Mouse (Mus musculus) hindlimb bud, embryonic 11.5 days (tissue): ENCODE results near the gene Ogdhl.

Source experiments
- DNase-seq: peaks from one replicate; pipeline ENCODE4 v3.0.0-alpha.2; 2012; ENCODE audit warnings: low read depth, low spot score; ENCODE audit errors: extremely low spot score

The Ogdhl gene

GRCm38 (mm10) chr14:32379395-32380098 lies 57.7 kb downstream of the Ogdhl start:
- no peak for DNase-seq

- no peak for DNase-seq
Measured at GRCm38 (mm10) chr14:32380099-32380480, 58.3 kb downstream of the Ogdhl start.

- no peak for DNase-seq
Measured at GRCm38 (mm10) chr14:32381066-32381465, 59.2 kb downstream of the Ogdhl start.

GRCm38 (mm10) chr14:32381619-32382018 lies 59.8 kb downstream of the Ogdhl start:
- DNase-seq = no peak

DNA sequence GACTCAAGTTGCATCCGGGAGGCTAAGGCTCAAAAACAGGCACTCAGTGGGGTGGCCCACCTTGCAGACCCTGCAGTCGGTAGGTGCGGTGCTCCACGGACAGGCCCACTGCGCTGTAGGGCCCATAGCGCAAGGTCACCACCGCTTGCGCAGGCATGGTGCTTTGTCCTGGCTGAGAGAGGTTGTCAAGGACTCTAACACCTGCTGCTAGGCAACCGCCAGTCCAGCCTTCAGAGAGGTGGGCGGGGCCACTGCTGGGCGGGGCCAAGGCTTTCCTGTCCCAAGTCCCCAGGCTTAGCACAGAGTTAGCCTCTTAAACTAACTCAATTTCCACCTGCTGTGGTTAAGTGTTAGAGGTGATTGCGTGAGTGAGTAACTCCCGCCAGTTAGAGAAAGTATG lies 66.4 kb downstream of the Ogdhl start, which contains the start of gene 1700024G13Rik:
1700024G13Rik (minus strand) TSS at position 196 of the 400 bp plus-strand sequence.
- peak; percentile 44 for DNase-seq
